Mouse (Mus musculus): ENCODE measurements at regions not wholly inside any gene's neighbourhood (a gene's known extent, or its start where the extent isn't known, plus 50 kb on each side); places are given as distances from the start of the nearest gene placed in this dataset.

GRCm38 (mm10) chr9:41889568-41890272 lies 234.4 kb downstream of the Sorl1 start:
- TF ChIP-seq CTCF (IDR thresholded peaks at IDR 0.05; ENCODE audit: extremely low read depth, insufficient read length, insufficient replicate concordance, low read depth, low read length), result no peak
- TF ChIP-seq POLR2A (IDR thresholded peaks at IDR 0.05; ENCODE audit: low read depth, low read length), result no peak
